Mouse (Mus musculus): Measurements from ENCODE around the gene Vps36. TPM values are rescaled to one million over a fixed set of nuclear protein-coding genes. Genes with fewer than 3 reads are reported as not detected.

The Vps36 gene
- polyA plus RNA-seq, 1 experiment from 2014 or later = 46.3 TPM

DNA sequence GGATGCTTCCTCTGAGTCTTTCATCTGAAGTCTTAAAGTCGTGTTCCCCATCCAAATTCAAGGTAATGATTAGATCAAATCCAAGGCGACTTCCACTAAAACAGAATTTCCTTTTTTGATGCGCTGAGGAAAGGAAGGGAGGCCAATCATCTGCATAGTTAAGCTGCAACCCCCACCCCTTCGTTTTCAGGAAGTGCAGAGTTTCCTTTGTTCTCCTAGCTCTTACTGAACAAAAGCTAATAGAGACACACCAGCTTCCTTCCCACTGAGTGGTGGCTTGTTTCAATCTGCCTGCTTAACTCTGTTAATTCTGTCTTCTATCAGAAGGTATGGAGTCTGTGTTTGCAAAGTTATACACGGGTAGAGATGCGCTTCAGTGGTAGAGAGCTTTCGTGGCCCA, 36.0 kb downstream of the Vps36 start:
- 35% methylated on average over 7 of the region's 7 CpGs for WGBS
- Histone ChIP-seq H3K36me3 (replicated peaks) (peaks cover 4% of the 10 kb centered on the region), H3K4me1 (peaks cover 20% of the 10 kb centered on the region), H3K4me3 (no peak overlapping the region), H3K27me3 (ENCODE audit: poor library complexity, severe bottlenecking) (peaks cover 37% of the 10 kb centered on the region), H3K27ac (no peak overlapping the region), H3K9me3 (no peaks in the 10 kb centered on the region)
- DNase-seq (ENCODE audit: extremely low spot score, low spot score) = no peak

DNA sequence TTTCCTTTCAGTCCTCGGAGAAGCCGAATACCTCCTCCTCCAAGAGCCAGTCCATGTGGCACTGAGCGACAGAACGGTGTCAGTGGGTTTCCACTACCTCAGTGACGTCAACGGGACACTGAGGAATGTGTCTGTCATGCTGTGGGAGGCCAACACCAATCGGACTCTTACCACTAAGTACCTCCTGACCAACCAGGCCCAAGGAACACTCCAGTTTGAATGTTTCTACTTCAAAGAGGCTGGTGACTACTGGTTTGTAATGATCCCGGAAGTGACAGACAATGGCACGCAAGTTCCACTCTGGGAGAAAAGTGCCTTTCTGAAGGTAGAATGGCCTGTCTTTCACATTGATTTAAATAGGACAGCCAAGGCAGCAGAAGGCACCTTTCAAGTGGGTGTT, 50.4 kb downstream of the Vps36 start:
- Histone ChIP-seq H3K4me3 (no peak overlapping the region), H3K27ac (no peak overlapping the region), H3K27me3 (ENCODE audit: poor library complexity, severe bottlenecking) (no peaks in the 10 kb centered on the region), H3K36me3 (replicated peaks) (no peaks in the 10 kb centered on the region), H3K9me3 (no peaks in the 10 kb centered on the region), H3K4me1 (peaks cover 2% of the 10 kb centered on the region; the same call in 1 of the 2 replicates)
- no peak for DNase-seq (ENCODE audit: extremely low spot score, low spot score)
- 91% methylated on average over 9 of the region's 9 CpGs for WGBS

DNA sequence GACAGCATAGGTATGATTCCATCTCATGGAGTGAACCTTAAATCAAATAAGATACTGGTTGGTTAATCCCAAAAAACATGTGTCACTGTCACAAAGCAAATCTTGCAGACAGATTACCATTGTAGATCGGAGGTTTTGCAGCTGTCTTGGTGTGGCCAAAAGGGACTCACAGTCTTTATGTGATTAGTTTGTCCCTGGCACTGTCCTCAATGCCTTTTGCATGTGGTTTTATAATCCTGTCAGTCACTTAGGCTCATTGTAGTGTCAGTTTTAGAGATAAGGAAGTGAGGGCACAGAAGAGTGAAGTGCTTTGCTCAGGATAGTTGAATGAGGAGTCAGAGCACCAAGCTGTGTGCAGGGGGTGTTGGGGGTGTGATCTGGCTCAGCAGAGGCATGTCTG, 53.1 kb downstream of the Vps36 start:
- H3K4me3 ChIP-seq = no peak overlapping the region
- peaks cover 3% of the 10 kb centered on the region; the same call in 1 of the 2 replicates for H3K4me1 ChIP-seq
- 82% methylated on average over 1 of the region's 1 CpGs for WGBS
- no peaks in the 10 kb centered on the region for H3K36me3 ChIP-seq (replicated peaks)
- H3K9me3 ChIP-seq = no peaks in the 10 kb centered on the region
- no peak for DNase-seq (ENCODE audit: extremely low spot score, low spot score)
- H3K27me3 ChIP-seq (ENCODE audit: poor library complexity, severe bottlenecking) = no peaks in the 10 kb centered on the region
- no peak overlapping the region for H3K27ac ChIP-seq

DNA sequence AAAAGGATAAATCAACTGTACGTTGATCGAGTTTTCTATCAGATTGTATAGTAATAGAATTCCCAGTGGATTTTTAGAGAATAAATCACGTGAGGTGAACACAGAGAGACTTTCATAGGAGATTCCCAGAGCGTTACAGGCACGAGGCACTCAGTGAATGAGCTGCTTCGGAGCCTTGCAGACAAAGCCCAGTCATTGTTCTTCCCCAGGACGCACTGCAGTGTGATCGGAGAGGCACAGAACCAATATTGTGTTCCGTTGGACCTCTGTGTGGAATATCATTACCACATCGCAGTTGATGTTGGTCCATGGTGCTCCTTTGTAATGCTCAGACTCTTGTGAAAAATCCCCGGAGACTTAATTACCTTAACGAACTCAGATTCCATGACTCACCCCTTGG, 55.3 kb downstream of the Vps36 start:
- Histone ChIP-seq H3K4me3 (no peak overlapping the region), H3K27ac (no peak overlapping the region), H3K4me1 (peaks cover 3% of the 10 kb centered on the region; the same call in 1 of the 2 replicates), H3K36me3 (replicated peaks) (no peaks in the 10 kb centered on the region), H3K27me3 (ENCODE audit: poor library complexity, severe bottlenecking) (no peaks in the 10 kb centered on the region), H3K9me3 (no peaks in the 10 kb centered on the region)
- 79% methylated on average over 12 of the region's 12 CpGs for WGBS
- no peak for DNase-seq (ENCODE audit: extremely low spot score, low spot score)

DNA sequence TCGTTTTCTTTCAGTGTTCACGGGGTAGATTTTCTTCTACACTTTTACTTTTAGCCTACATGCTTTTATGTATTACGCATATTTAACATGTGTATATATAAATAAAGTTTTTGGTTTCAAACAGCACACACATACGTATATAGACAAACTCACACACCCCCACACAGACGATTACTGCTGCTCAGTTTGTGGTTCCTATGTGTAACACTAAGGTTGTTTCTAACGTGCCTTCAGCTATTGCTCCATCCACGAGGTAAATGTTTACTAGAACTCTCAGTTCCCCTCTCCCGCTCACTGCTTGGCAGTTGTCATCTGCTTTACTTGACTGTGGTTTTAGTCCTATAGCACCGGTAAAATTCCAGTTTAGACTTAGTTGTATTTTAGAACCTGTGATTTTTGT, 56.5 kb downstream of the Vps36 start:
- Histone ChIP-seq H3K27me3 (ENCODE audit: poor library complexity, severe bottlenecking) (no peaks in the 10 kb centered on the region), H3K4me1 (peaks cover 3% of the 10 kb centered on the region; the same call in 1 of the 2 replicates), H3K27ac (no peak overlapping the region), H3K4me3 (no peak overlapping the region), H3K36me3 (replicated peaks) (no peaks in the 10 kb centered on the region), H3K9me3 (no peaks in the 10 kb centered on the region; the same call in 1 of the 2 replicates)
- 87% methylated on average over 9 of the region's 9 CpGs for WGBS
- DNase-seq (ENCODE audit: extremely low spot score, low spot score) = no peak

DNA sequence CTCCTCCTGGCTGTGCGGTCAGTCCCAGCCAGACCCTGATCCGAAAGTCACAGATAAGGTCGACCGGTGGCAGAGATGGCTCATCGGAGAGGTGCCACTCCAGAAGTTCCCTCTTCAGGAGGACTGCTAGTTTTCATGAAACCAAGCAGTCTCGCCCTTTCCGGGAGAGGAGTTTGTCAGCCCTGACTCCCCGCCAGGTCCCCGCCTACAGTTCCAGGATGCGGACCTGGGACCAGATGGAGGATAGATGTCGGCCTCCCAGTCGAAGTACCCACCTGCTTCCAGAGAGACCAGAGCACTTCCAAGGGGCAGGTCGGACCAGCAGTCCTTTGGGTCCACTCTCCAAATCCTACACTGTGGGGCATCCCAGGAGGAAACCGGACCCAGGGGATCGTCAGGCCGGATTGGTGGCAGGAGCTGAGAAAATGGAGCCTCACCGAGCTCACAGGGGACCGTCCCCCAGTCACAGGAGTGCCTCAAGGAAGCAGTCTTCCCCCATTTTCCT, 66.4 kb downstream of the Vps36 start:
- no peak for DNase-seq (ENCODE audit: extremely low spot score, low spot score)
- Histone ChIP-seq H3K9me3 (peaks cover 6% of the 10 kb centered on the region), H3K27ac (no peak overlapping the region), H3K4me1 (no peaks in the 10 kb centered on the region; the same call in 1 of the 2 replicates), H3K4me3 (no peak overlapping the region), H3K27me3 (ENCODE audit: poor library complexity, severe bottlenecking) (no peaks in the 10 kb centered on the region), H3K36me3 (replicated peaks) (peaks cover 7% of the 10 kb centered on the region; the same call in 1 of the 2 replicates)
- WGBS = 88% methylated on average over 18 of the region's 18 CpGs

DNA sequence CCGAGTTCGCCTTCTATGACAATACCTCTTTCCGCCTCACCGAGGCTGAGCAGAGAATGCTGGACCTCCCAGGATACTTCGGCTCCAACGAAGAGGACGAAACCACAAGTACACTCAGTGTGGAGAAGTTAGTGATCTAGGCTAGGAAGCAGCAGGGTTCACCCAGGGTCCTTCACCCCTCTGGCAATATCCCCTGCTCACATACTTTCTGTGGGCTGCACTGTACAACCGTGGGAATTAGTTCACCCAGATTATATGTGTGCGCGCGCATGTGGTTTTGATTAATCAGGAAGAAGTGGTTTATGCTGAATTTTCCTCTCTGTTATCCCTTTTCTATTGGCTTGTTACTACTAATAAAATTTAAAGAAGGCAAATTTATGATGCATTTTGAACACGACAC, 66.9 kb downstream of the Vps36 start:
- Histone ChIP-seq H3K4me3 (no peak overlapping the region), H3K36me3 (replicated peaks) (peaks cover 7% of the 10 kb centered on the region; the same call in 1 of the 2 replicates), H3K9me3 (peaks cover 6% of the 10 kb centered on the region), H3K27me3 (ENCODE audit: poor library complexity, severe bottlenecking) (no peaks in the 10 kb centered on the region), H3K27ac (no peak overlapping the region), H3K4me1 (no peaks in the 10 kb centered on the region; the same call in 1 of the 2 replicates)
- no peak for DNase-seq (ENCODE audit: extremely low spot score, low spot score)
- WGBS = 74% methylated on average over 12 of the region's 12 CpGs

DNA sequence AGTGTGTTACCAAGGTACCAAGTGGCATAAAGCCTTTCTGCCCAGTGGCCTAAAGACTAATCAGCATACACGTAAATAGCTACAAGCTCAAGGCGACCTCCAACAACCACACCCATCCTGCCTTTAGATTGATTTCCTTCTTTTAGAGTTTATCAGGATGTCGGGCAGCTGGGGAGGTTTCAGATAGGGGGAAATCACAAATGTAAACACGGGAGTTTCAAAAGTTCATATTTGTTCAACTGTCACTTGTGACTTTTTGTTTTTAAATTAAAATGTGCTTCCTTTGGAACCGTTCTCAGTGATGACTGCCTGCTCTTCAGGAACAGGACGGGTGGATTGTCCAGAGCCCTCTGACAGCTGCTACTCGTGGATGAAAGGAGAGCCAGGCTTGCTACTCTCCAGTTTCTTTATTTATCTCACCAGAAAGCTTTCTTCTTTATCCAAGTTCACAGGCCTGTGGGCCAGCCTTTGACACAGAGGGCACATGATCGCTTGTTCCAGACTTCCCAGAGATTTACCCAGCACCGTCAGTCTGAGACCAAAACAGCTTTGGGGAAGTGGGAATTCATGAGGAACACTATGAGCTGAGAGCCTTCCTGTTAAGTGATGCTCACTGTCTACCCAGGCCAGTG, 67.6 kb downstream of the Vps36 start:
- peaks cover 7% of the 10 kb centered on the region; the same call in 1 of the 2 replicates for H3K36me3 ChIP-seq (replicated peaks)
- H3K27me3 ChIP-seq (ENCODE audit: poor library complexity, severe bottlenecking) = no peaks in the 10 kb centered on the region
- peaks cover 6% of the 10 kb centered on the region for H3K9me3 ChIP-seq
- no peak overlapping the region for H3K27ac ChIP-seq
- 74% methylated on average over 9 of the region's 9 CpGs for WGBS
- no peaks in the 10 kb centered on the region; the same call in 1 of the 2 replicates for H3K4me1 ChIP-seq
- H3K4me3 ChIP-seq = no peak overlapping the region
- DNase-seq (ENCODE audit: extremely low spot score, low spot score) = no peak

DNA sequence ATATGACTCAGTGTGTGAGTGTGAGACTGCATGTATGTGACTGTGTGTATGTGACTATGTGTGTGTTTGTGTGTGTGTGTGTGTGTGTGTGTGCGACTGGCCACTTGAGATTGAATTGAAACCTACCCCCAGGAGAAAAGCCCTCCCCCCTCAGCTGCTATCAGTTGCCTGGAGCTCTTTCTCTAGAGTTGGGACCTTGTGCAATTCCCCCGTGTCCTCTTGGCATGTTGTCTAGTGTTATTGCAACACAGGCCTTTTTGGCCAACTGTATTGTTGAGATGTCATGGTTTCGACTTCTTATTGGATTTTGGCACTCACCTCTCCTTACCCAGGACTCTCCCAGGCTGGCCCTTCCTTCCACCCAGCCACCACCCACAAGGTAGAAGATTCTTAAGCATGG, 69.7 kb downstream of the Vps36 start:
- no peaks in the 10 kb centered on the region for H3K27me3 ChIP-seq (ENCODE audit: poor library complexity, severe bottlenecking)
- no peak overlapping the region for H3K4me3 ChIP-seq
- 91% methylated on average over 3 of the region's 3 CpGs for WGBS
- no peaks in the 10 kb centered on the region; the same call in 1 of the 2 replicates for H3K4me1 ChIP-seq
- DNase-seq (ENCODE audit: extremely low spot score, low spot score) = no peak
- H3K27ac ChIP-seq = no peak overlapping the region
- H3K36me3 ChIP-seq (replicated peaks) = peaks cover 7% of the 10 kb centered on the region; the same call in 1 of the 2 replicates
- peaks cover 6% of the 10 kb centered on the region for H3K9me3 ChIP-seq

DNA sequence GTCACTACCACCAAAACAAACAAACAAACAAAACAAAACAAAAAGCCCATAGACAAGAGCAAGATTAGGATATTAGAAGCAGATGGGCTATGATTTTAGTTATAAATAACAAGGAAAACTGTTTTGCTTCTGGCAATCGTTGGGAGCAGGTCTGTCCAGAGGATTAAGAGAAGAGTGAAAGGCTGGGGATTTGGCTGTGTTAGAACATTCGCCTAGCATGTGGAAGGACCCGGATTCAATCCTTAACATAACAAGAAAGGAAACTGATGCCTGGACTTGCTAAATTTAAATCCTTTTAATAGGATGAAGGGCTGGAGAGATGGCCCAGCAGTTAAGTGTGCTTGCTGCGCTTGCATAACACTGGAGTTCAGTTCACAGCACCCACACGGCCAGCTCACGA, 71.7 kb downstream of the Vps36 start:
- Histone ChIP-seq H3K4me3 (no peak overlapping the region), H3K36me3 (replicated peaks) (no peaks in the 10 kb centered on the region), H3K4me1 (no peaks in the 10 kb centered on the region; the same call in 1 of the 2 replicates), H3K27ac (no peak overlapping the region), H3K27me3 (ENCODE audit: poor library complexity, severe bottlenecking) (no peaks in the 10 kb centered on the region), H3K9me3 (no peaks in the 10 kb centered on the region)
- no peak for DNase-seq (ENCODE audit: extremely low spot score, low spot score)
- 79% methylated on average over 6 of the region's 6 CpGs for WGBS

DNA sequence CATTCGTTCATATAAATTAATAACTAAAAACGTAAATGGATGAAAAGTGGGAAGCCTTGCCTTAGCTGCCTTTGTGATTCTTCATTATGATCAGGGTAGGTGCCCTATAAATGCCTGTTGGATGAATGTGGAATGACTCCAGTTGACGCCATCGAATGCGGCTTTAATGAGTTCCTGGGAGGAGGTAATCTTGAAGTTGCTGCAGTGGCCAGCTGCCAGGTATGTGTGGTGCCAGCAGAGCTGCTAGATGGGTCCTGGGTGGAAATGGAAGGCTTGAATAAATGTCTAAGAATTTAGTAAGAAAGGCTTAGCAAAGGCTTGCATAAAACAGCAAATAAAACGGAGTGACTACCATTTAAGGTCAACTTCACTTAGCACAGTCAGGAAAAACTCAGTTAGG, 72.2 kb downstream of the Vps36 start:
- WGBS = 92% methylated on average over 6 of the region's 6 CpGs
- no peak for DNase-seq (ENCODE audit: extremely low spot score, low spot score)
- no peak overlapping the region for H3K4me3 ChIP-seq
- H3K27me3 ChIP-seq (ENCODE audit: poor library complexity, severe bottlenecking) = no peaks in the 10 kb centered on the region
- H3K4me1 ChIP-seq = no peaks in the 10 kb centered on the region; the same call in 1 of the 2 replicates
- H3K9me3 ChIP-seq = no peaks in the 10 kb centered on the region
- H3K36me3 ChIP-seq (replicated peaks) = no peaks in the 10 kb centered on the region
- no peak overlapping the region for H3K27ac ChIP-seq

DNA sequence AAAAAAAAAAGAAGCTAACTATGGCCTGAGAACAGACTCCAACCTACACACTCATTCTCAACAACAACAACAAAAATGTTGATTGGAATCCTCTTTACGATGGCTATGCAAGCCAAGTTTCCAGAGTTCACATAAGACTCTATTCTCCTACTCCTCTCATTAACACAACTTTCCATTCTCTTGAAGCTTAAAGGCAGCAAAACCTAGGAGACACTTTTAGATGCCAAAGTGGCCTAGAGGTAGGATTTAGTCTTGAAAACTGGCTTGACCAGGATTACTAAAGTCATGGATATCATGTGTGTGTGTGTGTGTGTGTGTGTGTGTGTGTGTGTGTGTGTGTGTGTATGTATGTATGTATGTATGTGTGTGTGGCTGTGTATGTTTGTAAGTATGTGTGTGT, 72.6 kb downstream of the Vps36 start:
- Histone ChIP-seq H3K4me1 (no peaks in the 10 kb centered on the region; the same call in 1 of the 2 replicates), H3K9me3 (no peaks in the 10 kb centered on the region), H3K36me3 (replicated peaks) (no peaks in the 10 kb centered on the region), H3K4me3 (no peak overlapping the region), H3K27ac (no peak overlapping the region), H3K27me3 (ENCODE audit: poor library complexity, severe bottlenecking) (no peaks in the 10 kb centered on the region)
- no peak for DNase-seq (ENCODE audit: extremely low spot score, low spot score)
- WGBS = 98% methylated on average over 1 of the region's 1 CpGs

DNA sequence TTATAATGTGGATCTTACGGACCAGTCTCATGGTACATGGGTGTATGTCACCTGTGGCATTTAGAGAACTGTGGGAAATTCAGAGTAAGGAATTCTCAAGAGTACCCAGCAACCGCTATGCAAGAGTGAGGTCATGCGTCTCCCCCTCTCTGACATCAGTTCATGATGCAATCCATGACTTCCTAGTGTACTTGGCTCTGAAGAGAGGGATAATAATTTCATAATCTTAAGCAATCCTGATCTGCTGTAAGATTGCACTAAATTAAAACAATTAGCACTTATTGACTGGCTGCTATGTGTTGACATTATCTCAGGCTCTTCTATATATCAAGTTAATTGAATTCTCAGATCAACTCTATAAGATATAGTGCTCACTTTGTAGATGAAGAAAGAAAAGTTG, 74.2 kb downstream of the Vps36 start:
- no peaks in the 10 kb centered on the region for H3K9me3 ChIP-seq
- no peaks in the 10 kb centered on the region for H3K36me3 ChIP-seq (replicated peaks)
- 90% methylated on average over 3 of the region's 3 CpGs for WGBS
- no peaks in the 10 kb centered on the region; the same call in 1 of the 2 replicates for H3K4me1 ChIP-seq
- DNase-seq (ENCODE audit: extremely low spot score, low spot score) = no peak
- no peaks in the 10 kb centered on the region for H3K27me3 ChIP-seq (ENCODE audit: poor library complexity, severe bottlenecking)
- H3K27ac ChIP-seq = no peak overlapping the region
- H3K4me3 ChIP-seq = no peak overlapping the region
